Mouse (Mus musculus) erythroblast, adult 5-6 weeks (primary cell): ENCODE measurements around the gene Nup160. TPM values are rescaled to one million over a fixed set of nuclear protein-coding genes. Genes with fewer than 3 reads are reported as not detected.

Experiments
- ATAC-seq: replicated peaks from 2 replicates; pipeline ENCODE4 v1.8.0; 2016; ENCODE audit warnings: moderate number of reproducible peaks, mild to moderate bottlenecking, moderate TSS enrichment, inconsistent platforms; ENCODE audit not compliant: poor library complexity, low FRiP score, severe bottlenecking
- total RNA-seq, 2 experiments: library from RNA; stranded (forward) in 1 of 2; stranded (reverse) in 1 of 2; fragments of 150-400 nt in 1 of 2; fragments of 200-764, 138-1000 nt in 1 of 2; gene quantifications; 2 replicates each; pipeline versions ENCODE4 v1.2.3 to v1.2.4; 2015 to 2017; ENCODE audit warnings: low replicate concordance in 2 of 2

Gene Nup160
- total RNA-seq, 2 experiments from 2014 or later, result 37.6 to 64.4 TPM

- ATAC-seq, result no peak
Measured at GRCm38 (mm10) chr2:90739327-90739726, 62.3 kb downstream of the Nup160 start.

GRCm38 (mm10) chr2:90739921-90740320, 62.9 kb downstream of the Nup160 start:
- no peak for ATAC-seq

- no peak for ATAC-seq
Measured at GRCm38 (mm10) chr2:90744285-90745052, 67.5 kb downstream of the Nup160 start.

- ATAC-seq, result peak; percentile 98
Measured at GRCm38 (mm10) chr2:90745053-90745678, 68.2 kb downstream of the Nup160 start, which contains the start of gene Fnbp4. TSS of gene Fnbp4 (plus strand) at chr2:90745370.

- peak; percentile 34 for ATAC-seq
Measured at GRCm38 (mm10) chr2:90745740-90746537, 68.9 kb downstream of the Nup160 start.

- no peak for ATAC-seq
Measured at GRCm38 (mm10) chr2:90746538-90746865, 69.5 kb downstream of the Nup160 start.

- ATAC-seq, result no peak
Measured at GRCm38 (mm10) chr2:90747131-90747530, 70.1 kb downstream of the Nup160 start.

GRCm38 (mm10) chr2:90749676-90750459, 72.9 kb downstream of the Nup160 start:
- ATAC-seq, result no peak

GRCm38 (mm10) chr2:90753565-90753964, 76.5 kb downstream of the Nup160 start:
- ATAC-seq, result no peak

- ATAC-seq, result no peak
Measured at GRCm38 (mm10) chr2:90754188-90754587, 77.2 kb downstream of the Nup160 start.

- no peak for ATAC-seq
Measured at GRCm38 (mm10) chr2:90765123-90765522, 88.1 kb downstream of the Nup160 start.

GRCm38 (mm10) chr2:90781323-90781722, 104.3 kb downstream of the Nup160 start:
- ATAC-seq, result no peak

- ATAC-seq, result no peak
Measured at GRCm38 (mm10) chr2:90781938-90782337, 104.9 kb downstream of the Nup160 start.

- ATAC-seq, result no peak
Measured at GRCm38 (mm10) chr2:90782458-90782857, 105.4 kb downstream of the Nup160 start, which contains the start of gene Agbl2. TSS of gene Agbl2 (plus strand) at chr2:90782727.

GRCm38 (mm10) chr2:90782901-90783486, 106.0 kb downstream of the Nup160 start:
- ATAC-seq, result no peak

Other genes with a start within 250 kb of the Nup160 start
- gene Ptprj, start 96.6 kb upstream of the Nup160 start, total RNA-seq (2015; ENCODE audit: low replicate concordance), result 9.2 and 21.1 TPM in 2 replicates
- 11.3 and 18.7 TPM in 2 replicates for gene Ptprj, start 96.6 kb upstream of the Nup160 start, total RNA-seq (2017; ENCODE audit: low replicate concordance)
- gene Fnbp4, start 68.2 kb downstream of the Nup160 start, total RNA-seq (2015; ENCODE audit: low replicate concordance), result 51.0 and 63.2 TPM in 2 replicates
- gene Fnbp4, start 68.2 kb downstream of the Nup160 start, total RNA-seq (2017; ENCODE audit: low replicate concordance), result 135 and 192 TPM in 2 replicates
- gene Agbl2, start 105.5 kb downstream of the Nup160 start, total RNA-seq (2015; ENCODE audit: low replicate concordance), result not detected in 2 replicates
- not detected in 2 replicates for gene Agbl2, start 105.5 kb downstream of the Nup160 start, total RNA-seq (2017; ENCODE audit: low replicate concordance)
- 61.7 and 91.3 TPM in 2 replicates for gene Mtch2, start 169.9 kb downstream of the Nup160 start, total RNA-seq (2015; ENCODE audit: low replicate concordance)
- 37.2 and 37.7 TPM in 2 replicates for gene Mtch2, start 169.9 kb downstream of the Nup160 start, total RNA-seq (2017; ENCODE audit: low replicate concordance)
- gene C1qtnf4, start 208.6 kb downstream of the Nup160 start, total RNA-seq (2015; ENCODE audit: low replicate concordance), result not detected in 2 replicates
- not detected in 2 replicates for gene C1qtnf4, start 208.6 kb downstream of the Nup160 start, total RNA-seq (2017; ENCODE audit: low replicate concordance)
- 1.7 and 5.8 TPM in 2 replicates for gene Kbtbd4, start 227.5 kb downstream of the Nup160 start, total RNA-seq (2015; ENCODE audit: low replicate concordance)
- gene Kbtbd4, start 227.5 kb downstream of the Nup160 start, total RNA-seq (2017; ENCODE audit: low replicate concordance), result 2.8 TPM in 2 replicates
- 36.2 and 37.3 TPM in 2 replicates for gene Ndufs3, start 227.6 kb downstream of the Nup160 start, total RNA-seq (2015; ENCODE audit: low replicate concordance)
- 28.0 and 29.0 TPM in 2 replicates for gene Ndufs3, start 227.6 kb downstream of the Nup160 start, total RNA-seq (2017; ENCODE audit: low replicate concordance)